ENCODE assay signal across 9 mouse cellular contexts in genomic region chr11:53500569-53500968, GRCm38 (mm10). TPM values are rescaled to one million over a fixed set of nuclear protein-coding genes. Genes with fewer than 3 reads are reported as not detected.
DNase-seq lines count a peak whose midpoint lies in the region; ATAC-seq lines count a peak whose summit lies in the region.
"Had no signal": no experiment of that assay in that cellular context is flagged by ENCODE, and none has a peak within 500 bp of the region (broad histone marks: within the 10 kb centered on the region; RNA-seq: fewer than 3 reads in every experiment).

No protein-coding gene starts in this region.

- no peaks in the 10 kb centered on the region for H3K9me3 ChIP-seq in heart, embryonic 13.5 days
- H3K9me3 ChIP-seq in intestine, embryonic 16.5 days (ENCODE audit: control insufficient read depth, low read length) = no peaks in the 10 kb centered on the region

- ATAC-seq in heart, embryonic 13.5 days (ENCODE audit: extremely low read depth, insufficient number of reproducible peaks, low FRiP score, low TSS enrichment) = no peak
- ATAC-seq in intestine, embryonic 16.5 days = peak; percentile 53; the same call in 1 of the 2 replicates

- peaks cover 10% of the 10 kb centered on the region for H3K4me1 ChIP-seq in heart, embryonic 13.5 days
- H3K4me1 ChIP-seq in intestine, embryonic 16.5 days (ENCODE audit: control insufficient read depth, insufficient read depth, low read length) = peaks cover 5% of the 10 kb centered on the region; the same call in 1 of the 2 replicates

- 0 out of 2 replicates have a peak, but pooled peaks cover 6% of the 10 kb centered on the region for H3K27me3 ChIP-seq in heart, embryonic 13.5 days (replicated peaks)
- H3K27me3 ChIP-seq in intestine, embryonic 16.5 days (replicated peaks; ENCODE audit: control insufficient read depth, insufficient read depth, low read length) = no peaks in the 10 kb centered on the region

- H3K36me3 ChIP-seq in heart, embryonic 13.5 days = no peaks in the 10 kb centered on the region
- no peaks in the 10 kb centered on the region for H3K36me3 ChIP-seq in intestine, embryonic 16.5 days (ENCODE audit: control insufficient read depth, insufficient read depth, low read length)

- no peak for DNase-seq in heart, adult 9 months (ENCODE audit: low spot score in 2 of 2)
- peak; percentile 69 for DNase-seq in ZHBTc4 (ENCODE audit: low read depth, low spot score)
- DNase-seq in lung, postnatal 10 days = peak; percentile 75
- DNase-seq in left cerebral cortex, adult 8-10 months (ENCODE audit: low spot score in 2 of 2) = no peak
- DNase-seq in frontal cortex, postnatal 14 days (ENCODE audit: low spot score in 2 of 2) = no peak
- no peak for DNase-seq in gastrocnemius, postnatal 36 days

- intact Hi-C loops in gastrocnemius, postnatal 36 days (cut with DNase I) = no loop called here

- peak overlapping the region; percentile 26 for H3K4me3 ChIP-seq in heart, embryonic 13.5 days
- no peak overlapping the region for H3K4me3 ChIP-seq in intestine, embryonic 16.5 days (ENCODE audit: low read length)

- peak overlapping the region; percentile 54 for H3K4me2 ChIP-seq in heart, embryonic 13.5 days
- H3K4me2 ChIP-seq in intestine, embryonic 16.5 days (ENCODE audit: low read depth, low read length) = no peak overlapping the region

- H3K9ac ChIP-seq in heart, embryonic 13.5 days = peak overlapping the region; percentile 53; the same call in 1 of the 2 replicates
- H3K9ac ChIP-seq in intestine, embryonic 16.5 days (ENCODE audit: low read depth, low read length) = no peak overlapping the region

- WGBS in heart, embryonic 13.5 days = 9% methylated on average over 11 of the region's 11 CpGs
- WGBS in intestine, embryonic 16.5 days = 10% methylated on average over 11 of the region's 11 CpGs

- no peak overlapping the region for H3K27ac ChIP-seq in heart, embryonic 13.5 days (replicated peaks)
- H3K27ac ChIP-seq in intestine, embryonic 16.5 days (ENCODE audit: low read length) = no peak overlapping the region

RNA-seq across cellular contexts. Expression of gene Sept8, which starts 18.5 kb away (rescaled TPM):
- polyA plus RNA-seq in heart, embryonic 13.5 days (2015; fragmentation: Nextera tagmentation; extraction: Ambion mirVana) = 18.0 and 18.3 TPM in 2 replicates
- polyA plus RNA-seq in intestine, embryonic 16.5 days (2015; fragmentation: Nextera tagmentation; extraction: Ambion mirVana) = 18.2 and 18.4 TPM in 2 replicates
- total RNA-seq in left cerebral cortex, adult 8-10 months (2022) = 100 to 1,000 TPM; 279 to 287 (median 284) TPM
- 10 to 100 TPM; 11.7 to 15.5 TPM for total RNA-seq in gastrocnemius, postnatal 36 days (2021)

RNA-seq across cellular contexts. Expression of gene Sowaha, which starts 20.5 kb away (rescaled TPM):
- polyA plus RNA-seq in heart, embryonic 13.5 days (2015; fragmentation: Nextera tagmentation; extraction: Ambion mirVana) = 0.27 and 0.47 TPM in 2 replicates
- 0.31 and 0.32 TPM in 2 replicates for polyA plus RNA-seq in intestine, embryonic 16.5 days (2015; fragmentation: Nextera tagmentation; extraction: Ambion mirVana)
- 10 to 100 TPM; 62.2 to 73.5 (median 64.2) TPM for total RNA-seq in left cerebral cortex, adult 8-10 months (2022)
- total RNA-seq in gastrocnemius, postnatal 36 days (2021) = under 1 TPM; 0.08 to 0.12 TPM

RNA-seq across cellular contexts. Expression of gene Gm9945, which starts 20.6 kb away (rescaled TPM):
- not detected in 2 replicates for polyA plus RNA-seq in heart, embryonic 13.5 days (2015; fragmentation: Nextera tagmentation; extraction: Ambion mirVana)
- polyA plus RNA-seq in intestine, embryonic 16.5 days (2015; fragmentation: Nextera tagmentation; extraction: Ambion mirVana) = not detected in 2 replicates
- total RNA-seq in left cerebral cortex, adult 8-10 months (2022) = 1 to 10 TPM; 1.8 to 3.3 (median 2.1) TPM
- total RNA-seq in gastrocnemius, postnatal 36 days (2021) = not detected
- polyA plus RNA-seq: neural tube, embryonic 11.5 days had no signal

RNA-seq across cellular contexts. Expression of gene Gm9837, which starts 30.3 kb away (rescaled TPM):
- not detected in 2 replicates for polyA plus RNA-seq in heart, embryonic 13.5 days (2015; fragmentation: Nextera tagmentation; extraction: Ambion mirVana)
- polyA plus RNA-seq in intestine, embryonic 16.5 days (2015; fragmentation: Nextera tagmentation; extraction: Ambion mirVana) = not detected in 2 replicates
- total RNA-seq in left cerebral cortex, adult 8-10 months (2022) = not detected
- total RNA-seq in gastrocnemius, postnatal 36 days (2021) = not detected
- polyA plus RNA-seq: neural tube, embryonic 11.5 days had no signal

RNA-seq across cellular contexts. Expression of gene Shroom1, which starts 43.6 kb away (rescaled TPM):
- polyA plus RNA-seq in heart, embryonic 13.5 days (2015; fragmentation: Nextera tagmentation; extraction: Ambion mirVana) = 3.0 TPM in 2 replicates
- polyA plus RNA-seq in intestine, embryonic 16.5 days (2015; fragmentation: Nextera tagmentation; extraction: Ambion mirVana) = 1.3 and 1.4 TPM in 2 replicates
- total RNA-seq in left cerebral cortex, adult 8-10 months (2022) = 1 to 10 TPM; 6.7 to 7.6 (median 7.0) TPM
- total RNA-seq in gastrocnemius, postnatal 36 days (2021) = under 1 TPM; 0.38 to 0.59 TPM

Comparison
In these comparisons a context has a peak if more than half of its experiments do, and no peak if none do; other contexts are left out.
1. DNase-seq: peak in ZHBTc4 (single experiment) and lung, postnatal 10 days (single experiment); none in heart, adult 9 months (0 of 2), left cerebral cortex, adult 8-10 months (0 of 2), frontal cortex, postnatal 14 days (0 of 2) and gastrocnemius, postnatal 36 days (0 of 2).
2. RNA of gene Sept8, which starts 18.5 kb away (total RNA-seq): 279 to 287 TPM in left cerebral cortex, adult 8-10 months; 11.7 to 15.5 TPM in gastrocnemius, postnatal 36 days; every median in the first group is over 10 times any median in the second.
3. RNA of gene Sowaha, which starts 20.5 kb away (total RNA-seq): 62.2 to 73.5 TPM in left cerebral cortex, adult 8-10 months; 0.08 to 0.12 TPM in gastrocnemius, postnatal 36 days; every median in the first group is over 10 times any median in the second.